Mouse (Mus musculus) forebrain, embryonic 16.5 days (tissue): ENCODE data around the gene Pdf. TPM values are rescaled to one million over a fixed set of nuclear protein-coding genes. Genes with fewer than 3 reads are reported as not detected.

ENCODE experiments used
- ATAC-seq: fragments of 200-750 bp; cut with Nextera tagmentation; 2 replicates; pipeline ENCODE4 v1.8.0; 2017; ENCODE audit warnings: mild to moderate bottlenecking, moderate library complexity
- H3K27ac ChIP-seq: fragments of 300-500 bp; sonication (generic); 2 replicates; pipeline ENCODE4 v1.5.1; 2014; ENCODE audit warnings: low read length, control low read depth
- H3K27me3 ChIP-seq: fragments of 300-500 bp; sonication (generic); replicated peaks from 2 replicates; pipeline ENCODE4 v1.6.1; 2014; ENCODE audit warnings: low read length; ENCODE audit not compliant: control insufficient read depth, insufficient read depth
- H3K36me3 ChIP-seq: fragments of 300-500 bp; sonication (generic); 2 replicates; pipeline ENCODE4 v1.6.1; 2014; ENCODE audit not compliant: control insufficient read depth, insufficient read depth
- H3K4me1 ChIP-seq: fragments of 300-500 bp; sonication (generic); replicated peaks from 2 replicates; pipeline ENCODE4 v1.6.1; 2014; ENCODE audit warnings: low read length; ENCODE audit not compliant: control insufficient read depth, insufficient read depth
- H3K4me2 ChIP-seq: fragments of 300-500 bp; sonication (generic); 2 replicates; pipeline ENCODE4 v1.6.1; 2014; ENCODE audit warnings: mild to moderate bottlenecking, low read length, control low read depth
- H3K4me3 ChIP-seq: fragments of 300-500 bp; sonication (generic); replicated peaks from 2 replicates; pipeline ENCODE4 v1.5.1; 2014; ENCODE audit warnings: mild to moderate bottlenecking, low read length, control low read depth
- H3K9ac ChIP-seq: fragments of 300-500 bp; sonication (generic); replicated peaks from 2 replicates; pipeline ENCODE4 v1.6.1; 2014; ENCODE audit warnings: low read depth, low read length, control low read depth
- H3K9me3 ChIP-seq: fragments of 300-500 bp; sonication (generic); 2 replicates; pipeline ENCODE4 v1.6.1; 2016; ENCODE audit warnings: low read length; ENCODE audit not compliant: control insufficient read depth
- WGBS: fragments of 180-500 bp; shearing (Covaris S2); extraction: QIAGEN DNeasy Blood & Tissue Kit; methylation state at CpG from one replicate; pipeline ENCODE4 v1.1.7; 2014; 5-methylcytosine and 5-hydroxymethylcytosine counted together
- polyA plus RNA-seq: library from polyadenylated mRNA; unstranded; fragments of >200 nt; fragmentation: Nextera tagmentation; extraction: Ambion mirVana; gene quantifications from 2 replicates; pipeline ENCODE4 v1.2.1, GENCODE M21; 2015

The Pdf gene
- polyA plus RNA-seq, 1 experiment from 2014 or later: 37.1 TPM

DNA sequence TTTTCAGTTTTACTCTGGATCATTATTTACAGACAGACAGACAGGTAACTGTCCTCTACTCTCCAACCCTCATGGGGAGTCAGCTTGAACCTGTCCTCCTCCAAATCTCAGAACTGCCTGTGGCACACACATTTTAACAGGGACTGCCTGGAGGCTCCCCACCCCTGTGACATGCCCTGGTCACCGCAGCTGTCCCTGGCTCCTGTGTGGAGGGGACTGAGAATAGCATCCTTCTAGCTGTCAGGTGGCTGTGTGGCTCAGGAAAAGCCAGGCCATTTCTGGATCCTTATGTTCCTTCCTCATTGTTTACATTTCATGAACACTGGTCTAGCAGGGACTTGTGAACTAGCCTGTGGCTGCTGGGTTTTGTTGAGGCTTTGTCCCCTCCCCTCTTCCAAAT, 25.7 kb upstream of the Pdf start:
- peaks cover 44% of the 10 kb centered on the region for H3K36me3 ChIP-seq
- H3K27ac ChIP-seq: no peak overlapping the region
- H3K4me2 ChIP-seq: no peak overlapping the region
- H3K4me1 ChIP-seq: no peaks in the 10 kb centered on the region
- ATAC-seq: no peak
- no peak overlapping the region for H3K4me3 ChIP-seq
- WGBS: 85% methylated on average over 1 of the region's 1 CpGs
- no peak overlapping the region for H3K9ac ChIP-seq
- H3K9me3 ChIP-seq: no peaks in the 10 kb centered on the region
- no peaks in the 10 kb centered on the region for H3K27me3 ChIP-seq

DNA sequence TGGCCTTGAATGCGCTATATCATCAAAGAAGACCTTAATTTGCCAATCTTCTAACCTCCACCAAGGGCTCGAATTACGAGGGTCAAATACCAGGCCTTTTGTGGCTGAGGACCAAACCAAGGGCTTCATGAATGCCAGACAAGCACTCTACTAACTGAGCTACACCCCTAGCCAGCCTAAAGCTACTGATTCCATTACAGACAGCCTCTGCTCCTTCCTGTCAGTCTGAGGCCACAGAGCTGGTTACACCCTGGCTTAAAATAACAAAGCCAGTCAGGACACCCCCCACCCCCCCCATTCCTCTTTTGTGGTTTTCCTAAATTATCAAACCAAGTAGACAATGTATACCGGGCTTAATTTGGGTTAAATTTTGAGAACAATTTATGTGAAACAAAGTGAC, 25.3 kb upstream of the Pdf start:
- Histone ChIP-seq H3K4me1 (no peaks in the 10 kb centered on the region), H3K4me2 (no peak overlapping the region), H3K9ac (no peak overlapping the region), H3K36me3 (peaks cover 40% of the 10 kb centered on the region), H3K4me3 (no peak overlapping the region), H3K27ac (no peak overlapping the region), H3K27me3 (no peaks in the 10 kb centered on the region), H3K9me3 (no peaks in the 10 kb centered on the region)
- no peak for ATAC-seq
- 83% methylated on average over 4 of the region's 4 CpGs for WGBS

GRCm38 (mm10) chr8:107065511-107066496, 17.4 kb upstream of the Pdf start, which contains the start of gene Tmed6:
Gene Tmed6, minus strand, starts transcription at chr8:107065644.
- 68% methylated on average over 17 of the region's 17 CpGs for WGBS
- Histone ChIP-seq H3K4me2 (no peak within 1 kb of the TSS), H3K4me1 (no peaks in the 10 kb centered on the region), H3K9me3 (no peaks in the 10 kb centered on the region), H3K36me3 (peaks cover 7% of the 10 kb centered on the region), H3K9ac (no peak within 1 kb of the TSS), H3K27me3 (no peaks in the 10 kb centered on the region), H3K27ac (no peak within 1 kb of the TSS), H3K4me3 (no peak within 1 kb of the TSS)
- no peak for ATAC-seq

DNA sequence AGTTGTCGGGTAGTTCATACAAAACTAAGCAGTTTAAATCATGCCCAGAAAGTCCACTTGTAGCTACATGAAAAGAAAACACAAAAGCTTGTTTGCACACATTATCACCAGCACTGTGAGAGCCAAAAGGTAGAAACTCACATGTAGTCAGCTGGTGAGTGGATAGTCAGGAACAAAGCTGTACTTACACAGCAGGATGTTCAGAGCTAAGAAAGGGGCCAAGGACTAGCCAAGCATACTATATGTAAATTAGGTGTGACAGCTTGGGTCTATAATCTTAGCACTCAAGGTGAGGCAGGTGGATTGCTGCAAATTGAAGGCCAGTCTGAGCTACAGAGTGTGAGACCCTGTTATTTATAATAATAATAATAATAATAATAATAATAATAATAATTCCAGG, 14.2 kb upstream of the Pdf start:
- Histone ChIP-seq H3K4me2 (no peak overlapping the region), H3K27ac (no peak overlapping the region), H3K4me3 (no peak overlapping the region), H3K4me1 (peaks cover 5% of the 10 kb centered on the region), H3K9me3 (no peaks in the 10 kb centered on the region), H3K27me3 (no peaks in the 10 kb centered on the region), H3K9ac (no peak overlapping the region), H3K36me3 (peaks cover 2% of the 10 kb centered on the region; the same call in 1 of the 2 replicates)
- WGBS: 80% methylated on average over 1 of the region's 1 CpGs
- no peak for ATAC-seq

- Histone ChIP-seq H3K9me3 (no peaks in the 10 kb centered on the region), H3K27me3 (no peaks in the 10 kb centered on the region), H3K4me3 (peak overlapping the region; percentile 97), H3K4me2 (peak overlapping the region; percentile 86), H3K27ac (no peak overlapping the region), H3K9ac (peak overlapping the region; percentile 66), H3K36me3 (peaks cover 14% of the 10 kb centered on the region), H3K4me1 (peaks cover 19% of the 10 kb centered on the region)
- under 1% methylated on average over 33 of the region's 33 CpGs for WGBS
- peak; percentile 56 for ATAC-seq
These were observed 8.6 kb upstream of the Pdf start for GRCm38 (mm10) chr8:107056973-107057369.

DNA sequence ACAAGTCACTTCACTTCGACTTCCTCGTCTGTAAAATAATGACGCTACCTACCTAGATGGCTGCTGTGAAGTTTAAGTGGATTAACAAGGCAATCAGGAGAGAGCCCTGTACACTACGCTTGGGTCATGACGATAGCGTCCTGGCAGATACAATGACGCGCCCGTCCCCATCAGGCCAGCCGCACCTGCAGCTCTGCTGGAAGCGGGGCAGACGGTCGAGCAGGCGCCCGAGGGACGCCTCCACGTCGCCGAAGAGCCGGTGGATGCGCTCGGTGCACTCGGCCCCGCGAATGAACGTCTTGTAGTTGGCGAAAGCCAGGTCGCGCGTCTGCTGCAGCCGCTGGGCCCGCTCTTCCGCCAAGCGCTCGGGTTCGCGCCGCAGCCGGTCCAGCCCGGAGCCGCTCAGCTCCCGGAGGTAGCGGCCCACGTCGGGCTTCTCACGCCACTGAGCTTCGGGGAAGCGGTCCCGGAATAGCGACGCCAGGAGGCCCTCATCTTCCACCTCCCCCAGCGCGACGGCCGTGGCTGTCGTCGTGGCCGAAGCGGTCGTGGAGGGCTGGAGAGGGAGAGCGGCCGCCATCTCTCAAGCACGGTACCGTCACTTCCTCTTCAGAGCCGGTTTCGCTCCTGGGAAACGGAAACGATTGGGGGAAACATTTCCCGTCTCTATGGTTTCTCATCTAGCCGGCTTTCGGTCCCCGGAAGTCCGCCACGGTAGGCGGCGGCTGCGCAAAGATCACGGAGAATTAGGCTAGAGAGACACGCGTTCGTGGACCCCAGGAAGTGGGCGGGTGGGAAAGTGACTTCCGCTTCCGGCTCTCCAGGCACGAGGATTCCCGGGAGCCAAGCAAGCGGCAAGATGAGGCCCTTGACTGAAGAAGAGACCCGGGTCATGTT, 7.9 kb upstream of the Pdf start, which contains the start of the genes Cog8 and Nip7:
Gene Cog8 (minus strand): TSS at position 614 of the 897 bp plus-strand sequence.
Gene Nip7 (plus strand): TSS at position 802 of the 897 bp plus-strand sequence.
- no peaks in the 10 kb centered on the region for H3K9me3 ChIP-seq
- peak within 1 kb of the TSS; percentile 88 for H3K9ac ChIP-seq
- H3K4me2 ChIP-seq: peak within 1 kb of the TSS; percentile 91
- peaks cover 19% of the 10 kb centered on the region for H3K4me1 ChIP-seq
- H3K27me3 ChIP-seq: no peaks in the 10 kb centered on the region
- under 1% methylated on average over 88 of the region's 88 CpGs for WGBS
- peak within 1 kb of the TSS; percentile 97 for H3K4me3 ChIP-seq
- peak within 1 kb of the TSS; percentile 79 for H3K27ac ChIP-seq
- peak; percentile 99 for ATAC-seq
- H3K36me3 ChIP-seq: peaks cover 18% of the 10 kb centered on the region

DNA sequence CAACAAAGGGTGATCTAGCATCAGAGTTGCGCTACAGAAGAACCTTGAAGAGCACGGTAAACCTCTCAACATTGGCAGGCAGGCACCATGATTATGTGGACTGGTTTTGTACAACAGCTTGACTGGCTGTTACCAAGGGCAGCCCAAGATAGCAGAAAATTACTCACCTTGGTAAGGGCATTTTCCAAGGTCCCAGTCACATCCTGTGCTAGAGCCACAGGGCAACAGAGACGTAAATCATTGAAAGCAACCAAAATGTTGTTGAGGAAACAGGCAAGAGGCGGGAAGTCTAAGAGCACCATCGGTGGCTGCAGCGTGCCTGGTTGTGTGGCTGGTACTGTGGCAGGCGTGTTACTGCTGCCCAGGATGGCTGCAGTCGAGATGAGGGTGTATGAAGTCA, 3.6 kb upstream of the Pdf start:
- no peak overlapping the region for H3K9ac ChIP-seq
- no peaks in the 10 kb centered on the region for H3K27me3 ChIP-seq
- 97% methylated on average over 8 of the region's 8 CpGs for WGBS
- H3K9me3 ChIP-seq: no peaks in the 10 kb centered on the region
- no peak for ATAC-seq
- no peak overlapping the region for H3K4me3 ChIP-seq
- peaks cover 22% of the 10 kb centered on the region for H3K36me3 ChIP-seq
- peaks cover 26% of the 10 kb centered on the region for H3K4me1 ChIP-seq
- no peak overlapping the region for H3K27ac ChIP-seq
- no peak overlapping the region for H3K4me2 ChIP-seq

DNA sequence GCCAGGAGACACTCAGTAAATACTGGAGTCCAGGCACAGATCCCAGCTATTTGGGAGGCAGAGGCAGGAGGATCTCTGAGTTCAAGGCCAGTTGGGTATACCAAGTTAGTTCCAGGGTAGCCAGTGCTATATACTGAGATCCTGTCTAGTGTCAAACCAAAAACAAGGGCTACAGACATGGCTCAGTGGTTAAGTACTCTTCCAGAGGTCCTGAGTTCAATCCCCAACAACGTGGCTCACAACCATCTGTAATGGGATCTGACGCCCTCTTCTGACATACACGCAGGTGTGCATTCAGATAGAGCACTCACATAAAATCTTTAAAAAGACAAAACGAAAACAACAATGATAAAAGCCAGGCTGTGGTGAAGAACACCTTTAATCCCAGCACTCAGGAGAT, 1.1 kb upstream of the Pdf start:
- ATAC-seq: no peak
- H3K9ac ChIP-seq: no peak overlapping the region
- no peak overlapping the region for H3K4me3 ChIP-seq
- WGBS: 93% methylated on average over 4 of the region's 4 CpGs
- peaks cover 16% of the 10 kb centered on the region for H3K4me1 ChIP-seq
- no peak overlapping the region; the same call in 1 of the 2 replicates for H3K4me2 ChIP-seq
- peaks cover 28% of the 10 kb centered on the region for H3K36me3 ChIP-seq
- no peak overlapping the region for H3K27ac ChIP-seq
- H3K9me3 ChIP-seq: no peaks in the 10 kb centered on the region
- no peaks in the 10 kb centered on the region for H3K27me3 ChIP-seq

DNA sequence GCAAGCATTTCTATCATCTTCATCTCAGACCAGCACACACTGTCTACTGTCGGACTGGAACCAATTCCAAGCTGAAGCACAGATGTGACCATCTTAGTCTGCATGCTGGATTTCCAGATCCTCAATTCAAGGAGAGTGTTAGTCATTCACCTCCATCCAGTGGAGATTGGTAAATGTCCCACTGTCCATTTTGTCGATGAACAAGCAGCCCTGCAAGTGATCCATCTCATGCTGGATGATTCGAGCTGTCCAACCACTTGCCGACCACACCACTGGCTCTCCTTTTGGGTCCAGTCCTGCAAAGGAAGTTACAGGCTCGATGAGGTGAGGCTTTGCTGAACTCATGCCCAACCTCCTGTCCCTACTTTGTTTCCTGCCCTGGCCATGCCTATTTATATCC, 1.4 kb downstream of the Pdf start:
- ATAC-seq: no peak
- Histone ChIP-seq H3K27ac (no peak overlapping the region), H3K36me3 (peaks cover 30% of the 10 kb centered on the region), H3K27me3 (no peaks in the 10 kb centered on the region), H3K4me2 (no peak overlapping the region), H3K4me1 (peaks cover 16% of the 10 kb centered on the region), H3K4me3 (no peak overlapping the region), H3K9ac (no peak overlapping the region), H3K9me3 (no peaks in the 10 kb centered on the region)
- 87% methylated on average over 5 of the region's 5 CpGs for WGBS
